Mouse (Mus musculus): ENCODE measurements at regions not wholly inside any gene's neighbourhood (a gene's known extent, or its start where the extent isn't known, plus 50 kb on each side); places are given as distances from the start of the nearest gene placed in this dataset.

DNA sequence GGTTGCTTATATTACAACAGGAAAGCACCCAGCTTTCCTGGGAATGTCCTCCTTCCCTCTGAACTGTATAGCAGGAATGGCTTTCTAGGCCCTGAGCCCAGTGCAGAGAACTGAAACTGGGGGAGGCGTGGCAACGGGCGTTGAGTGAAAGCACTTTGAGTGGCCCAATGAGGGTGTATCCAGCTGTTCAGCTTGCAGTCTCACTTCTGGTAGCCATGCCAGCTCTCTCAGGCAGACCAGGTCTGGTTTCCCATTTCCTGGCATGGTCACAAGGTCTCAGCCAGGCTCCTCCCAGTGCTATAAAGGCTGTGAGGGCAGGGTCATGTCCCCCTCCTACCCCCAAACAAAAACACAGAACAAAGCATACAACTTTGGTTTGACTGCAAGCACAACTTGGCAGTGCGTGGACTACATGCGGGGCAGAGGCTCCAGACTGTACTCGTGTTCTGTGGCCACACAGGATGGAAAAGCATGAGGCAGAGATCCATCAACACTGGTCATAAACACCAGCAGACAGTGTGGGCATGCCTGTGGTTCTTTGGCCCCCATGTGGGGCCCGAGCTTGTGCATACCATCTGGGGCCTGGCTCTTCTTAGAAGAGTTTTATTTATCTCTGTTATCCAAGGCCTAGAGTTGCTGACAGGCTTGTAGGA, 69.1 kb upstream of the Thpo start:
- no peak for DNase-seq (ENCODE audit: extremely low read depth, low read depth, low spot score)

DNA sequence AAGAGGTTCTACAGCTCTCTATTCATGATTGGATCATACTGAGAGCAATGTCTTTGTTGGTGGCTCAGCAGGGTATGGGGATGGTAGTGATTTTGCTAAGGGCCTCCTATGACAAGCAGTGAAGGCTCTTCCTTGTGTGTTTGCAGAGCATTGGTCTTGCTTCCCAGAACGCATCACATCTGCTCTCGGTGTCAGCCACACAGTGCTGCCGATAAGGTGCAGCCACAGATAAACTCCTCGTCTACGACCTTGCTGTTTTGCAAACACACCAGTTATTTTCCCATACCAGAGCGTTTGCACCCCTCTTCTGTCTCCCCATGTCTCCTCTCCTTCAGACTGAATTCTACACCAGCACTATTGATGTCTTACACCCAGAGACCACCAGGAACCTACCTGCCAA, 68.4 kb upstream of the Thpo start:
- no peak for DNase-seq (ENCODE audit: extremely low read depth, low read depth, low spot score)

DNA sequence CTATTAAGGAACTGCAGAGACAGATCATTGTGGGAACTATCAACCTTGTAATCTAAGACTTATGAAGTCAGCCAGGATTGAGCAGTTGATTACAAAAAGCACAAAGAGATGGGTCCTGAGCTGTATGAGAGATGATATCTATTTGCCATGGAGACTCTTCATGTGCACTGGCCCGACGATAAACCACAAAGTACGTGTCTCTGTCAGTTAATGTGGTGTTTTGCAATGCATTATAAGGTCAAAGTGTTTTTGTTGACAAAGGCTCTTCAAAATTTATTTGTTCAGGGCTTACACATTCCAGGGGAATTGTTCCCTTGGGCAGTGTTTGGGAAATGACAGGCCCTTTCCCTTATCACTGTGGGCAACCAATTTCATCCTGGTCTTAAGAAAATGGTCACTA, 65.7 kb upstream of the Thpo start:
- DNase-seq (ENCODE audit: extremely low read depth, low read depth, low spot score) = no peak

DNA sequence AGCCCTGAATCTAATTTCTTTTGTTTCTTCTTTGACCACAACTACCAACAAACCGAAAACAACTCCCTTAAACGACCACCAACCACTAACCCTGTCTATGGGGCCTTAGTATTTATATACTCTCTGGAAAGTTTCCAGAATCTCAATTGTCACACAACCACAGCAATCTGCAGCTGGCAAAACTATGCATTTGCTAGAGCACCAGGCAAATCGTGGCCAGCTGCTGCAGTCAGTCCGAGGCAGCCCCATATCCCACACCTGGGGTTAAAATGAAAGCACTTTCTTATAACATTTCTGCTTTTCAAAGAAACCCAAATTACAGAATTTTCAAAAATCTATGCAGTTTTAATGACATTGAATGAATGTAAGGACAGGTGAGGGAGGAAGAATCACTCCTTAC, 63.8 kb upstream of the Thpo start:
- DNase-seq (ENCODE audit: extremely low read depth, low read depth, low spot score) = no peak

DNA sequence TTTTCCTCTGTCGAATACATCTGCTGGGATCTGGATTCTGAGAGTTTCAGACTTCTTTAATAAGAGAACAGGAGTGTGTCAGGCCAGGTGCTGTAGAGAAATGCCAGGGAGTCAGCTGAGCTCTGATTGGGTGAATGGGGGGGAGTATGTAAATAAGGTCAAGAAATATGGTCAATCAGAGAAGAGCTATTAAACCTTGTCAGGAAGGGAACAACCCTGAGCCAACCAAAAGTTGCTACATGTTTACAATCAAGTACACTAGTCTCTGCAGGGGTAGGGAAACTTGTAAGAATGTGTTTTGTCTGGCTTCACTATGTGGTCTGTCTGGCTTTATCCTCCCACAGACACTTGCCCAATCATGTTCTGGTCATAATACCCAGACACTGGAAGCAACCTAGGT, 60.4 kb upstream of the Thpo start:
- peak; percentile 85 for DNase-seq (ENCODE audit: extremely low read depth, low read depth, low spot score)

Measured in fat pad, adult 2 months (tissue).